Mouse (Mus musculus) thymus, postnatal 10 days (tissue): ENCODE results near the gene E2f1.

Source experiments
- DNase-seq, 2 experiments: peaks; one replicate each; pipeline ENCODE4 v3.0.0; 2021; ENCODE audit warnings: low spot score in 2 of 2

E2f1 gene

DNA sequence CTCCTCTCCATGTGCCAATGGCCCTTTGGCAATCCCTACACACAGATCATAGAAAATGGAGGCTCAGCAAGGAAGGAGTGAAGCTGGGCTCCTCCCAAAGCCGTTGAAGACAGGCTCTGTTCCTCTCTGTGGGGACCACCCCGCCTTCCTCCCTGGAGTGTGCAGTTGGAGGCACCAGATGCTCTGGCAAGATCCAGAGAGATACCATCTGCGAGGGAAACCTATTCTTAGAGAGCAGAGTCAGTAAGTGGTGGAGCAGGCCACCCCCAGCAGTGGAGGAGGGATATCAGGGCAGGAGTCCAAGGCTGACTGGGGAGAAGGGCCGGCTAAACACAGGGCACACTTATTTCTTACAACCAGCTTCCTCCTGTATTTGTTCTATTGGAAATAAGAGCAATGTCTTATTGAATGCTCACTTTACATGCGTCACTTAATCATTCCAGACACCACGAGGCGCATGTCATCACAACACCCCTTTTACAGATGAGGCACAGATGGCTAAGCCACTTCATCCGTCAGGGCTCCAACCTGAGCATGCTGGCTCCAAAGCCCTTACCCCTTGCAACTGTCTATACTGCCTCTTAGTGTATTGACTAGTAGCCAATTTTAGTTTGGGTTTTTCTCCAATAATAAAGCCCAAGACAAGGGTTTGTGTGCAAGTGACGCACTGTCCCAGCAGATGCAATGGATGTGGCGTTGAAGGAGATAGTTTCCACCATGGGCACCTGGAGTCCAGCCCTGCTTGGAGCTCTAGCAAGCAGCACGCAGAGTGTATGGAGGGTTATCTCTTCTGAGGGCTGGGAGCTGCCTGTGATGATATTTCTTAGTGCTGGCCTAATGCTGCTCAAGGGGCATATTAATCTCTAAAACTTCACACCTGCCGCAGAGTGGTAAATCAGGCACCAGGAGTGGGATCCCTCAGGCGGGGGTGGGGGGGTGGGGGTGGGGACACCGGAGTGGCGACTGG is 14.5 kb upstream of the E2f1 start:
- no peak for DNase-seq

- no peak for DNase-seq
These were observed 11.7 kb upstream of the E2f1 start for GRCm38 (mm10) chr2:154581421-154581820.

DNA sequence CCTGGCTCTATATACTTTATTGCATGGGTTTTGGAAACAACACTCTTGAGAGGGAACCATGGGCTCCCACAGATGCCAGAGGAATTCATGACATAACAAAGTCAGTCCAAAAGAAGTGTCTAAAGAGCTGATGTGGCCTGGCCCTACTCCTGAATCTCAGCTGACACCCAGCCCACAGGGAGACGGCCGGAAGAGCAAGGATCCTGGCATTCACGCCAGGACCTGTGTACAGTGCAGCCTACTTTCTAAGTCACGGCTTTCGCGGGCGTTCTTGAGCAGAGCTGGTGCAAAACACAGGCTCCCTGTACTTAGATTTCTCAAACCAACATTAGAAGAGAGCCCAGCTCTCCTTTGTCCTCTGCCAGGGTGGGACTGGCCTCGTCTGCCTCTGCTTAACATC is 10.9 kb upstream of the E2f1 start:
- no peak for DNase-seq

GRCm38 (mm10) chr2:154577744-154578067 is 8.0 kb upstream of the E2f1 start:
- DNase-seq, result no peak

- DNase-seq, result peak; percentile 64 to 75
These were observed 7.4 kb upstream of the E2f1 start for GRCm38 (mm10) chr2:154576876-154577743.

- DNase-seq, result no peak
These were observed 4.6 kb upstream of the E2f1 start for GRCm38 (mm10) chr2:154574271-154574670.

DNA sequence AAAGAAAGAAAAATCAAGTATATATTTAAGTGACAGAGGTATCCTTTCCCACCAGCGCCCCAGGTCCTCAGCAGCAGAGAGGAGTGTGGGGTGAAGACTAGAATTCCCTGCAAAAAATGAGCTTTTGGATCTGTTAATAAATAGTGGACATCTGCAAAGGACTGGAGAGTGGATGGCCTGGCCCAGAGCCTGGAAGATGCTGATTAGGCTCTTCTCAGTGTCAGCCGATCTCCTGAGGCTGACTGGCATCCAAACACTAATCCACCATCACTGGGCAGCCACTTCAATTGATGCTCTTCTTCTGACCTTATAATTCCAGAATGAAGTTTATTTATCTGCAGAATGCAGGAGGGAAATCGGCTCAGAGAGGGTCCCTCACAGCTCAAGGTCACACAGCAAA is 3.3 kb upstream of the E2f1 start:
- no peak for DNase-seq

GRCm38 (mm10) chr2:154571976-154572375 is 2.3 kb upstream of the E2f1 start:
- no peak for DNase-seq

DNA sequence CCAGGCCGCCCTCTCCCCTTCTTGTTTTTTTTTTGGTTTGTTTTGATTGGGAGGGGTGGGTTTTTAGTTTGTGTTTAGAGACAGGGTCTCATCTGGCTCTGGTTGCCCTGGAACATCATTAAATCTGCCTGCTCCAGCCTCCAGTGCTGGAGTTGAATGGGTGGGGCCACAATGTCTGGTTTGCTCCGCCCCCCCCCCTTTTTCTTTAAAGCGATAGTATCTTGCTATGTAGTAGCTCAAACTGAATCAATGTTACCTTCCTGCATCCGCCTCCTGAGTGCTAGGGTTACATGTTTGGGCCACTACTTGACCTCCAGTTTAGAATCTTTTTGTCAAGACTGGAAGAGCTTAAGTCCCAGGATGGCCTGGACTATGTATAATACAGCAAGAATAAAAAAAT is 1.6 kb upstream of the E2f1 start:
- no peak for DNase-seq

- no peak for DNase-seq
These were observed 974 bp upstream of the E2f1 start for GRCm38 (mm10) chr2:154570666-154571065.

DNA sequence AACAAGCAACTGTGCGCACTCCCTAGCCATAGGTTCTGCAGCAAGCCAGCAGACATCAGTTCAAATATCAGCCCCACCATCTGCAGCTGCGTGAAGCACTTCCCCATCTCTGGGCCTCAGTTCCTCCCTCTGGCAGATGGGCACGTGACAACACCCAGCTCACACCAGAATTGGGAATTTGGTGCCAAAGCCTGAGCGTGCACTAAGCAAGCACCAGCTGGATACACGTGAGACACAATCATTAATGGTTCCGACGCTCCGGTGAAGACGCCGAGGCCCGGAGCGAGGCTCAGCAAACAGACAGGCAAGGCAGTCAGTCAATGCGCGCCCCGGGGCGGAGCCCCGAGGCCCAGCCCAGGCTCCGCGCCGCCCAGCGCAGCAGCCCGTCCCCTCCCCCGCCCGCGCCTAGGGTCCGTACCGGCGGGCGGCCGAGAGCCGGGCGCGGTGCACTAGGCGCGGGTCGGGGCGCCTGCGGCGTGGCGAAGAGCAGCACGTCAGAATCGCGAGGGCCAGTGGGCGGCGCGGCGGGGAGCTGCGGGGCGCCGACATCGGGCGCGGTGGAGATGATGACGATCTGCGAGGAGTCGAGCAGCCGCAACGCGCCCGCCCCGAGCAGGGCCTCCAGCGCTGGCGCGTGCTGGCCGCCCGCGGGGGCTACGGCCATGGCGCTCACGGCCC is 482 bp downstream of the E2f1 start:
- peak; percentile 49 to 60 for DNase-seq

- DNase-seq, result no peak
These were observed 1.2 kb downstream of the E2f1 start for GRCm38 (mm10) chr2:154568329-154569070.

- no peak for DNase-seq
These were observed 1.9 kb downstream of the E2f1 start for GRCm38 (mm10) chr2:154567766-154568165.

- DNase-seq, result no peak
These were observed 3.1 kb downstream of the E2f1 start for GRCm38 (mm10) chr2:154566641-154567040.

DNA sequence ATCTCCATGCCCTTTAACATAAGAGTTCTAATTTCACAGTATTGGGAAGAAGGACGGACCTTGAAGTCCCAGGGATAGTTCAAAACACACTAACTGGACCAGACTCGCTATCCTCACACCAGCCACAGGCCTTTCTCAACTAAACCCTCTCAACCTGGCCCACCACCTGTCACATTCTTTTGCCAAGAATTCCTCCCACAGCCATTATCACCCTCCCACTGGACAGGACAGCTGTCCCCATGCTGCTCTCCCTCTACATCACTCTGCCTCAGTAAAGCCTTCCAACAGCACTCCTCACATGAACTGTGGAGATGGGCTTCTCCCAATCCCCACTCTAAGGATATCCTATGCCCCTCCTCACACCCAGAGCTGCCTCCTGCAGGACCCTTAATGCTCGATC is 4.1 kb downstream of the E2f1 start:
- DNase-seq, result no peak

DNA sequence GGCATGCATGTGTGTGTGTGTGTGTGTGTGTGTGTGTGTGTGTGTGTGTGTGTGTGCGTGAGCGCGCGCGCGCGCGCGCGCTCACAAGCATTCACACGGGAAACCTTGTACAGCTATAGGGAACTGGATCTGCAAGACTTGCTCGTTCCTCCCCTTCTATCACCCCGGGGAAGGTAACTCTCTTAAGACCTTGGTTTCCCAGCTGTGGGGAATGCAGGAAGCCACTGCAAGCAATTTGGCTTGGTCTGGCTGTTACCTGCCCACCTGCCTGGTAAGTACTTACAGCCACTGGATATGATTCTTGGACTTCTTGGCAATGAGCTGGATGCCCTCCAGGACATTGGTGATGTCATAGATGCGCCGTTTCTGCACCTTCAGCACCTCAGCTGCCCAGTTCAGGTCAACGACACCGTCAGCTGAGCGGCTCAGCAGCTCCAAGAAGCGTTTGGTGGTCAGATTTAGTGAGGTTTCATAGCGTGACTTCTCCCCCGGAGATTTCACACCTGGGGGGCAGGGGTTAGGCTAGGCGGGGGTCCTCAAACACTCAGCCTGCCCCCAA is 6.0 kb downstream of the E2f1 start:
- DNase-seq, result no peak

- DNase-seq, result peak; percentile 64
These were observed 11.2 kb downstream of the E2f1 start, which contains the start of gene Necab3 for GRCm38 (mm10) chr2:154558264-154559039. Gene Necab3, minus strand, starts transcription at chr2:154558890.

- no peak for DNase-seq
These were observed 12.4 kb downstream of the E2f1 start for GRCm38 (mm10) chr2:154557184-154557832.

- no peak for DNase-seq
These were observed 14.5 kb downstream of the E2f1 start for GRCm38 (mm10) chr2:154555235-154555634.

- peak; percentile 55 to 76 for DNase-seq
These were observed 17.2 kb downstream of the E2f1 start for GRCm38 (mm10) chr2:154552424-154552907.
